Mouse (Mus musculus) megakaryocyte, embryonic 14.5 days (primary cell): ENCODE measurements around the gene Srbd1. TPM values are rescaled to one million over a fixed set of nuclear protein-coding genes. Genes with fewer than 3 reads are reported as not detected.

Experiments
- H3K27me3 ChIP-seq: replicated peaks from 2 replicates; pipeline ENCODE3; 2012; ENCODE audit warnings: inconsistent platforms
- H3K36me3 ChIP-seq: replicated peaks from 2 replicates; pipeline ENCODE3; 2012; ENCODE audit warnings: low read length, inconsistent platforms, mixed read lengths
- H3K4me1 ChIP-seq: 2 replicates; pipeline ENCODE4 v1.6.1; 2012; ENCODE audit warnings: inconsistent platforms
- H3K4me3 ChIP-seq: replicated peaks from 2 replicates; pipeline ENCODE3; 2012; ENCODE audit warnings: moderate library complexity, mild to moderate bottlenecking, inconsistent platforms
- H3K9me3 ChIP-seq: 2 replicates; pipeline ENCODE4 v1.6.1; 2012; ENCODE audit warnings: inconsistent platforms
- FLI1 ChIP-seq: IDR thresholded peaks from 2 replicates; pipeline ENCODE4 v1.6.1; 2012; ENCODE audit warnings: low read length, inconsistent platforms, mixed read lengths
- GATA1 ChIP-seq: IDR thresholded peaks from 3 replicates; pipeline ENCODE4 v1.6.1; 2012; ENCODE audit warnings: mixed read lengths, low read length, inconsistent platforms, borderline replicate concordance
- polyA plus RNA-seq: library from polyadenylated mRNA; stranded (reverse); fragments of >175 nt; gene quantifications from 2 replicates; pipeline ENCODE4 v1.2.3, GENCODE M21; 2012; ENCODE audit warnings: low replicate concordance; ENCODE audit not compliant: insufficient read depth

Srbd1 gene
- polyA plus RNA-seq, 1 experiment: 6.6 TPM

DNA sequence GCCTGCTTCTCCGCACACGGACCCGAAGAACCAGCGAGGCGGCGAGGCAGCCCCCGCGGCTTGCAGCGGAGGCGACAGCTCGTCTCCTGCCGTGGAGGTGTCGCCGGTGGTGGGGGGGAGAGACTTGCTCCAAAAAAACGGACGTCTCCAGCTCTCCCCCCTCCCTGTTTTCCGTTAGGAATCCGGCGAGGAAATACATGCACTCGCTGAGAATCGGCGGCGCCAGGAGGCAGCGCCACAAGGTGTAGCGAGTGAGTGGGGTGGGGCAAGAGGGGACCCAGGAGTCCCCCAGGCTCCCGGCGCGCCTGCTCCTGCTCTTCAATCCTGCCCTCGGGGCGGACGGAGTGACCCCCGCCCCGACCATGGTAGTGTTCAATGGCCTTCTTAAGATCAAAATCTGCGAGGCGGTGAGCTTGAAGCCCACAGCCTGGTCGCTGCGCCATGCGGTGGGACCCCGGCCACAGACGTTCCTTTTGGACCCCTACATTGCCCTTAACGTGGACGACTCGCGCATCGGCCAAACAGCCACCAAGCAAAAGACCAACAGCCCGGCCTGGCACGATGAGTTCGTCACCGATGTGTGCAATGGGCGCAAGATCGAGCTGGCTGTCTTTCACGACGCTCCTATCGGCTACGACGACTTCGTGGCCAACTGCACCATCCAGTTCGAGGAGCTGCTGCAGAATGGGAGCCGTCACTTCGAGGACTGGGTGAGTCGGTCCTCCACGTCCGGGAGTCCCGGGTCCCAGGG lies 23.4 kb upstream of the Srbd1 start:
- Histone ChIP-seq H3K27me3 (no peaks in the 10 kb centered on the region), H3K36me3 (peaks cover 44% of the 10 kb centered on the region), H3K9me3 (no peaks in the 10 kb centered on the region), H3K4me1 (peaks cover 62% of the 10 kb centered on the region), H3K4me3 (peak overlapping the region; percentile 98)
- TF ChIP-seq FLI1 (no peak), GATA1 (no peak)

DNA sequence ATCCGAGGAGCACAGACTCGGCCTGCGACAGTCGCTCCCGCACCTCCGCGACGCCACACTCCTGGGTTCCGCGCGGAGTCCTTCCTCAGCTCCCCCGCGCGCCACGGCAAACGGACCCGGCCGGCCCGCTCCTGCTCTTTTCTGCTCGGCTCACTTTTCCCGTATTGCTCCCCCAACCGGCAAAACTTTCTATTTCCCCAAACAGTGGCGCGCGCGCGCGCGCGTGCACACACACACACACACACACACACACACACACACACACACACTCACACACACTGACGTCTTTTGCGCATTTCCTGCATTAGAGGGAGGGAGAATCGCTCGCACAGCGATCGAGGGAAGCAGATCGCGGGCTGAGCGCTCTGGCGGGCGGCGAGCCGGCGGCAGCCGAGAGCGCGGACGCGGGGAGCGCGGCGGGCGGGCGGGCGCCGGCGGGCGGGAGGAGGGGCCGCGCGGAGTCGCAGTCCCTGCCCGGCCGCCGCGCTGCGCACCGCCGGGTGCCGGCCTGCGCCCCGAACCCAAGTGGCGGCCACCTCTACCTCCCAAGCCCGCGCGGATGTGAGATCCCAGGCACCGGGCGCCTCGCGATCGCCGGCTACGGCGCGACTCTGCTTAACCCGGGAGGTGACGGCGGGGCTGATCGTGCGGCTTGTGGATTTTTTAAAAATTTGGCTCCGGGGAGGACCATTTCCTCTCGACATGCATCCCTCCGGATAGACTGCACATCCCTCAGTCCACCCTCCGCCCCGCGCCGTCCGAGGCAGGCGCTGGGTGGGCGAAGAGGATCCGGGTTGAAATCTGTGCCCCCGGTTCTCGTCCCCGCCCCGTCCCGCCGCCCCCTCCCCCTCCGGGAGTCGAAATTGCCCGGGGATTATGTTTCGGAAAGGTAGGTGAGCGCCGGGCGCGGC lies 22.6 kb upstream of the Srbd1 start, which contains the start of gene Prkce:
Prkce (plus strand) TSS at position 466 of the 911 bp plus-strand sequence.
- H3K4me1 ChIP-seq: peaks cover 59% of the 10 kb centered on the region
- no peaks in the 10 kb centered on the region for H3K9me3 ChIP-seq
- TF ChIP-seq FLI1 (no peak), GATA1 (no peak)
- peaks cover 39% of the 10 kb centered on the region for H3K36me3 ChIP-seq
- H3K4me3 ChIP-seq: peak within 1 kb of the TSS; percentile 98
- no peaks in the 10 kb centered on the region for H3K27me3 ChIP-seq

DNA sequence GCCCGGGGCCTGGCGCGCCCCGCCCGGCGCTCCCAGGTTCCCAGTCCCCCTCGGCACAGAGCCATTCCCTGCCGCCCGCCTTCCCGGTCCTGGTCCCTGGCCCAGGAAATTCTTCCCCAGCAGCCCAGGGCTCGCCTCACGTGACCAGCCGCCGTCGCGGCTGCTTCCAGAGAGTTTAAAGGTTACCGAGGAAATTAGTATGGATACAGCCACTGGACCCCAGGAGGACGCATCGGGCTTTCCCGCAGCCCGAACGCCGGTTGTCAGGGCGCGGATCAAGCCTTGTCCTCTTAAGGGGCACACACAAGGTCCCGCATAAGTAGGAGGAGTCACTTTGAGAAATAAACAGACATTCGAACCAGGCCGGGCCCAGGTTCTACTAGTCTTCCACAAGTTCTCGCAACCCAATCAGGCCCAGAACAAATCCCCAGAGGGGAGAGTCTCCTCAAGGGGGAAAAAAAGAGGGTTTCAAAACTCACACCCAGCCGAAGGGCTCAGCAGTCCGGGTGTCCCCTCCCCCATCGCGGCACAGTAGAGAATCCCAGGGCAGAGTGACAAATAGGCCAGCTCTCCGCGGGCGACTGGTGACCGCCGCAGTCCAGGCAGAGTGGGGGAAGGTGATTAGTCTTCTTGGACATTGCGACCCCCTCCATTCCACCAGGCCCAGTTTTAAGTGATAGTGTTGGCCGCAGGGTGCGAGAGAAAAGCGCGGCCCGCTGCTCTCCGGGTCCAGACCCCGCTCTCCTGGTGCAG lies 21.8 kb upstream of the Srbd1 start:
- peaks cover 35% of the 10 kb centered on the region for H3K36me3 ChIP-seq
- H3K27me3 ChIP-seq: no peaks in the 10 kb centered on the region
- no peaks in the 10 kb centered on the region for H3K9me3 ChIP-seq
- peaks cover 59% of the 10 kb centered on the region for H3K4me1 ChIP-seq
- TF ChIP-seq FLI1: no peak
- TF ChIP-seq GATA1: no peak
- peak overlapping the region; percentile 98 for H3K4me3 ChIP-seq

DNA sequence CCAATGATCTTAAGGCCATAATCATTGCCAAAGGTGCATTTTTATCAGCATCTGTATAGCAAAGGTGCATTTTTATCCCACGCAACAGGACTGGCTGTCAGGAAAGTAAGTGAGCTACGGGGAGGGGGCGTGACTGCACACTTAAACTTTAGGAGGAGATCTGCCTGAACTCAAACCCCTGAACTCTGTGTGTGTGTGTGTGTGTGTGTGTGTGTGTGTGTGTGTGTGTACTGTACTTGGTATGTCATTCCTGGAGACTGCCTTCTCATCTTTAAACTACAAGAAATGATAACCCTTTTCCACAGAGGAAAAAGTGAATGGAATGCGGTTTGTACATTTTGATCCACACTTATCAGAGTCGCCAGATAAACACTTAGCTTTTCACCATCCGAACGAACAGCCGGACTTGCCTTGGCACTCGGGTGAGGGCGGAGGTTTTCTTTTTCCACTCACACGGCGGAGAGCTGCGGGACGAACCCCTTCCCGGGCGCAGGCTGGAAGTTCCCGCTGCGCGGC lies 21.1 kb upstream of the Srbd1 start:
- peak overlapping the region; percentile 98 for H3K4me3 ChIP-seq
- peaks cover 30% of the 10 kb centered on the region for H3K36me3 ChIP-seq
- peaks cover 61% of the 10 kb centered on the region for H3K4me1 ChIP-seq
- H3K9me3 ChIP-seq: no peaks in the 10 kb centered on the region
- H3K27me3 ChIP-seq: no peaks in the 10 kb centered on the region
- TF ChIP-seq FLI1: no peak

DNA sequence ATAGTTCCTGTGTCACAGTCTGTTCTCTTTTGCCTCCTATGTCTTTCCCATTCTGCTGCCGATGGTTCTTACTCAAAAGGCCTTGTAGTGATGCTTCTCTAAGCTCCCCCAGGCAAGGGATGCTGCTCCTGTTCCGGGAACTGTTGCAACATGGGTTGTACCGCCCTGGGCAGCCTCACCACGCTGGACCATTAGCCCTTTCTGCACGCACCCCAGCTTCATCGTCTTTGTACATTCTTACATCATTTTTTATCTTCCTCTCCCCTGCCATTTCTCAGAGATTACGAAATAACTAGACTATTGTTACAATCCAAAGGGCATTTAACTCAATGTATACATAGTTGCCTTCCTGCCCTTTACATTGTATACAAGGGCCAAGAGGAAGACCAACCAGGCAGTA lies 19.4 kb upstream of the Srbd1 start:
- H3K36me3 ChIP-seq: peaks cover 19% of the 10 kb centered on the region
- H3K27me3 ChIP-seq: no peaks in the 10 kb centered on the region
- TF ChIP-seq GATA1: no peak
- no peak for TF ChIP-seq FLI1
- H3K4me3 ChIP-seq: peak overlapping the region; percentile 68
- no peaks in the 10 kb centered on the region for H3K9me3 ChIP-seq
- H3K4me1 ChIP-seq: peaks cover 58% of the 10 kb centered on the region

DNA sequence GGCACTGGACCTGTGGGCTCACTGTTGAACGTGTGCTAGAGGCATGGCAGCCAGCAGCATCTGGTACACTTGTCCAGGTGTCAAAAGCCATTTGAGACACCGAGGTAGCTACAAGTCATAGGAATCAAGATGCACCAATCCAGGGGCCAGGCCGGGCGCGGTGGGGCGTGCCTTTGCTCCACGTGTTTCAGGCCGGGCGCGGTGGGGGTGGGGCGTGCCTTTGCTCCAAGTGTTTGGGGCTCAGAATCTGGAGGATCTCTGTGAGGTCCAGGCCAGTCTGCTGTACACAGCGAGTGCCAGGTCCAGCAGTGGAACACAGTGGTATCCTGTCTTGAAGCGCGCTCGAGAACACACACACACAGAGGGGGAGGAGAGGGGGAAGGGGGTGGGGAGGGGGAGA lies 17.7 kb upstream of the Srbd1 start:
- TF ChIP-seq GATA1 (no peak), FLI1 (no peak)
- H3K27me3 ChIP-seq: no peaks in the 10 kb centered on the region
- no peak overlapping the region for H3K4me3 ChIP-seq

DNA sequence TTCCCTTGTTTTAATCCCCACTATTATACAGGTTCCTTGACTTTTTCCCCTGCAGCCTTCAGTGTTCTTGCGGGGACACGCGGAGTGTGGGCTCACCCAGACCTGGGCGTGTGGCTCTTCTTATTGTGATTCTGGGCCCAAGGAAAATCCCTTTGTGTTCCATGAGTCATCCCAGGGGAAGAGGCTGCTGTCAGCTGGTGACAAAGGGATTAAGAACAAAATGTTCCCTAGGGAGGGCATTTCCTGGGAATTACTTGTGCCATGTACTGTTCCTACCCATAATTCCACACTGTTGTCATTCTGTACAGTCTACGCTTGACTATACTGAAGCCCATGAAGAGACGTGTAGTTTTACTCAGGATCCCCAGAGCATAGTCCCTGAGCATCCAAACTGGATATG lies 12.0 kb upstream of the Srbd1 start:
- peaks cover 15% of the 10 kb centered on the region for H3K9me3 ChIP-seq
- H3K36me3 ChIP-seq: no peaks in the 10 kb centered on the region
- no peak for TF ChIP-seq GATA1
- TF ChIP-seq FLI1: no peak
- H3K27me3 ChIP-seq: peaks cover 13% of the 10 kb centered on the region
- no peak overlapping the region for H3K4me3 ChIP-seq
- peaks cover 32% of the 10 kb centered on the region for H3K4me1 ChIP-seq

More for the DNA sequence above, 17.7 kb upstream of the Srbd1 start:
- H3K9me3 ChIP-seq: no peaks in the 10 kb centered on the region
- peaks cover 19% of the 10 kb centered on the region for H3K36me3 ChIP-seq
- H3K4me1 ChIP-seq: peaks cover 50% of the 10 kb centered on the region

DNA sequence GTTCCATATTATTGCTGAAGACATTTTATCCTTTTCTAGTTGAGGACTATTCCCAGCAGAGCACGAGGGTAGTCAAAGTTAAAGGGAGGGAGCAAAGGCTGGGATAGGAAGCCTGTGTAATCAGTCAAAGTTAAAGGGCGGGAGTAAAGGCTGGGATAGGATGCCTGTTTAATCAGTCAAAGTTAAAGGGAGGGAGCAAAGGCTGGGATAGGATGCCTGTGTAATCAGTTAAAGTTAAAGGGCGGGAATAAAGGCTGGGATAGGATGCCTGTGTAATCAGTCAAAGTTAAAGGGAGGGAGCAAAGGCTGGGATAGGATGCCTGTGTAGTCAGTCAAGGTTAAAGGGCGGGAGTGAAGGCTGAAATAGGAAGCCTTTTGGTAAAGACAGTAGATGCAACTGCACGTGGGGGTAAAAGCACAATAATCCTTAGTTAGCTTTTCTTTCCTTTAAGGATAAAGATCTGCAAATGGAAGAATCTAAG lies 5.9 kb upstream of the Srbd1 start:
- TF ChIP-seq FLI1 (no peak), GATA1 (no peak)
- peaks cover 5% of the 10 kb centered on the region for H3K27me3 ChIP-seq
- no peak overlapping the region for H3K4me3 ChIP-seq
- H3K36me3 ChIP-seq: no peaks in the 10 kb centered on the region
- H3K4me1 ChIP-seq: peaks cover 12% of the 10 kb centered on the region
- H3K9me3 ChIP-seq: peaks cover 15% of the 10 kb centered on the region

DNA sequence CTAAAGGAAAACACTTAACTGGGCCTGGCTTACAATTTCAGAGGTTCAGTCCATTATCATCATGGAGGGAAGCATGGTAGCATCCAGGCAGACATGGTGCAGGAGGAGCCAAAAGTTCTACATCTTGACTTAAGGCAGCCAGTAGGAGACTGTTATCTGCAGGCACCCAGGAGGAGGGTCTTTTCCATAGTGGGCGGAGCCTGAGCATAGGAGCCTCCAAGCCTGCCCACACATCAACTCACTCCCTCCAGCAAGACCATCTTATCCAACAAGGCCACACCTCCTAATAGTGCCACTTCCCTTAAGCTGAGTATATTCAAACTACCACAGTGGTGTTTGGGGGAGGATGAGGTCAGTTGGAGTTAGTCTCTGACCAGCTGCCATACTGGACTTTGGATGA lies 4.8 kb upstream of the Srbd1 start:
- Histone ChIP-seq H3K4me1 (peaks cover 18% of the 10 kb centered on the region), H3K27me3 (peaks cover 3% of the 10 kb centered on the region), H3K9me3 (peaks cover 15% of the 10 kb centered on the region), H3K4me3 (no peak overlapping the region), H3K36me3 (no peaks in the 10 kb centered on the region)
- TF ChIP-seq FLI1 (no peak), GATA1 (no peak)
